8 mouse cellular contexts compared by ENCODE assay signal in genomic region chr7:45716952-45717917, GRCm38 (mm10). TPM values are rescaled to one million over a fixed set of nuclear protein-coding genes. Genes with fewer than 3 reads are reported as not detected.
DNase-seq lines count a peak whose midpoint lies in the region; ATAC-seq and TF ChIP-seq lines count a peak whose summit lies in the region.

No protein-coding gene starts in this region.

- peak overlapping the region; percentile 87 for H3K4me2 ChIP-seq in kidney, embryonic 15.5 days
- H3K4me2 ChIP-seq in hindbrain, embryonic 14.5 days (replicated peaks): peak overlapping the region; percentile 64
- peak overlapping the region; percentile 81 for H3K4me2 ChIP-seq in midbrain, embryonic 13.5 days (replicated peaks)

- DNase-seq in kidney, adult 18-20 months: no peak
- no peak for DNase-seq in hindbrain, embryonic 14.5 days (ENCODE audit: low spot score)
- no peak for DNase-seq in right cerebral cortex, adult 18-20 months
- DNase-seq in gastrocnemius, postnatal 4 days (ENCODE audit: low spot score in 2 of 2): no peak
- no peak for DNase-seq in natural killer cell, adult 2 months (ENCODE audit: low spot score in 2 of 2)

- peak overlapping the region; percentile 94 for H3K27ac ChIP-seq in kidney, embryonic 15.5 days
- peak overlapping the region; percentile 61 for H3K27ac ChIP-seq in cortical plate, adult 2 months (ENCODE audit: insufficient read depth, low read length)
- peak overlapping the region; percentile 93 for H3K27ac ChIP-seq in hindbrain, embryonic 14.5 days
- peak overlapping the region; percentile 90 for H3K27ac ChIP-seq in midbrain, embryonic 13.5 days

- H3K4me3 ChIP-seq in kidney, embryonic 15.5 days (replicated peaks): peak overlapping the region; percentile 75
- H3K4me3 ChIP-seq in cortical plate, adult 2 months (ENCODE audit: insufficient read depth, low read length): peak overlapping the region; percentile 82
- H3K4me3 ChIP-seq in hindbrain, embryonic 14.5 days (replicated peaks; ENCODE audit: low read length): peak overlapping the region; percentile 75
- H3K4me3 ChIP-seq in midbrain, embryonic 13.5 days (replicated peaks): peak overlapping the region; percentile 82

- H3K9me3 ChIP-seq in kidney, embryonic 15.5 days (replicated peaks): no peaks in the 10 kb centered on the region
- H3K9me3 ChIP-seq in hindbrain, embryonic 14.5 days (ENCODE audit: control insufficient read depth, low read length): no peaks in the 10 kb centered on the region
- H3K9me3 ChIP-seq in midbrain, embryonic 13.5 days: no peaks in the 10 kb centered on the region

- 9% methylated on average over 31 of the region's 31 CpGs for WGBS in kidney, embryonic 15.5 days
- WGBS in hindbrain, embryonic 14.5 days: 11% methylated on average over 31 of the region's 31 CpGs
- WGBS in midbrain, embryonic 13.5 days: 12% methylated on average over 31 of the region's 31 CpGs

- peak overlapping the region; percentile 83 for H3K9ac ChIP-seq in kidney, embryonic 15.5 days
- peak overlapping the region; percentile 86 for H3K9ac ChIP-seq in hindbrain, embryonic 14.5 days
- peak overlapping the region; percentile 91 for H3K9ac ChIP-seq in midbrain, embryonic 13.5 days (replicated peaks)

- peaks cover 49% of the 10 kb centered on the region for H3K36me3 ChIP-seq in kidney, embryonic 15.5 days
- peaks cover 45% of the 10 kb centered on the region for H3K36me3 ChIP-seq in hindbrain, embryonic 14.5 days (replicated peaks; ENCODE audit: control insufficient read depth, insufficient read depth)
- H3K36me3 ChIP-seq in midbrain, embryonic 13.5 days: peaks cover 45% of the 10 kb centered on the region

- TF ChIP-seq CTCF in cortical plate, adult 2 months (IDR thresholded peaks at IDR 0.05; ENCODE audit: extremely low read depth, insufficient read depth, low read length): no peak

- H3K27me3 ChIP-seq in kidney, embryonic 15.5 days: no peaks in the 10 kb centered on the region
- H3K27me3 ChIP-seq in hindbrain, embryonic 14.5 days (ENCODE audit: control insufficient read depth, insufficient read depth, low read length): no peaks in the 10 kb centered on the region
- H3K27me3 ChIP-seq in midbrain, embryonic 13.5 days: no peaks in the 10 kb centered on the region

- no peak for TF ChIP-seq POLR2A in cortical plate, adult 2 months (IDR thresholded peaks at IDR 0.05; ENCODE audit: extremely low read depth, insufficient read depth, low read length)

- peak; percentile 27 for ATAC-seq in kidney, embryonic 15.5 days (replicated peaks; ENCODE audit: low FRiP score)
- 0 out of 2 replicates have a peak, but pooled peaks have one; percentile 17 for ATAC-seq in hindbrain, embryonic 14.5 days (ENCODE audit: low FRiP score)
- peak; percentile 22 for ATAC-seq in midbrain, embryonic 13.5 days

- peaks cover 63% of the 10 kb centered on the region for H3K4me1 ChIP-seq in kidney, embryonic 15.5 days
- H3K4me1 ChIP-seq in cortical plate, adult 2 months (ENCODE audit: control insufficient read depth, insufficient read depth, low read length): peaks cover 5% of the 10 kb centered on the region; the same call in 1 of the 2 replicates
- H3K4me1 ChIP-seq in hindbrain, embryonic 14.5 days (replicated peaks; ENCODE audit: control insufficient read depth, insufficient read depth, low read length): peaks cover 38% of the 10 kb centered on the region
- H3K4me1 ChIP-seq in midbrain, embryonic 13.5 days (replicated peaks): peaks cover 56% of the 10 kb centered on the region

RNA-seq across cellular contexts. Expression of gene Sphk2, which starts 0.6 kb away (rescaled TPM):
- polyA plus RNA-seq in kidney, embryonic 15.5 days (2015; fragmentation: Nextera tagmentation; extraction: Ambion mirVana): 28.1 and 33.7 TPM in 2 replicates
- 22.5 and 23.5 TPM in 2 replicates for polyA plus RNA-seq in cortical plate, adult 2 months (2012; rRNA removed)
- polyA plus RNA-seq in hindbrain, embryonic 14.5 days (2014; fragmentation: Nextera tagmentation; extraction: Ambion mirVana): 16.7 and 20.0 TPM in 2 replicates
- 24.3 and 27.1 TPM in 2 replicates for polyA plus RNA-seq in midbrain, embryonic 13.5 days (2015; fragmentation: Nextera tagmentation; extraction: Ambion mirVana)
- total RNA-seq in gastrocnemius, postnatal 4 days (2021): 10 to 100 TPM; 17.4 to 17.9 TPM

RNA-seq across cellular contexts. Expression of gene Rpl18, which starts 2.0 kb away (rescaled TPM):
- polyA plus RNA-seq in kidney, embryonic 15.5 days (2015; fragmentation: Nextera tagmentation; extraction: Ambion mirVana): 1,132 and 1,166 TPM in 2 replicates
- 255 and 261 TPM in 2 replicates for polyA plus RNA-seq in cortical plate, adult 2 months (2012; rRNA removed)
- polyA plus RNA-seq in hindbrain, embryonic 14.5 days (2014; fragmentation: Nextera tagmentation; extraction: Ambion mirVana): 578 and 674 TPM in 2 replicates
- polyA plus RNA-seq in midbrain, embryonic 13.5 days (2015; fragmentation: Nextera tagmentation; extraction: Ambion mirVana): 643 and 684 TPM in 2 replicates
- total RNA-seq in gastrocnemius, postnatal 4 days (2021): 1,000 to 10,000 TPM in 1 of 2 experiments, 100 to 1,000 TPM in 1; 1,000 to 1,132 TPM

RNA-seq across cellular contexts. Expression of gene Fam83e, which starts 3.8 kb away (rescaled TPM):
- polyA plus RNA-seq in kidney, embryonic 15.5 days (2015; fragmentation: Nextera tagmentation; extraction: Ambion mirVana): 1.4 and 2.5 TPM in 2 replicates
- 0.19 and 0.21 TPM in 2 replicates for polyA plus RNA-seq in cortical plate, adult 2 months (2012; rRNA removed)
- 0.17 TPM in 1 of 2 replicates, not detected in the other for polyA plus RNA-seq in hindbrain, embryonic 14.5 days (2014; fragmentation: Nextera tagmentation; extraction: Ambion mirVana)
- polyA plus RNA-seq in midbrain, embryonic 13.5 days (2015; fragmentation: Nextera tagmentation; extraction: Ambion mirVana): 1.0 and 1.3 TPM in 2 replicates
- total RNA-seq in gastrocnemius, postnatal 4 days (2021): under 1 TPM; 0.34 to 0.52 TPM

RNA-seq across cellular contexts. Expression of gene Spaca4, which starts 8.4 kb away (rescaled TPM):
- not detected in 2 replicates for polyA plus RNA-seq in kidney, embryonic 15.5 days (2015; fragmentation: Nextera tagmentation; extraction: Ambion mirVana)
- polyA plus RNA-seq in cortical plate, adult 2 months (2012; rRNA removed): not detected in 2 replicates
- not detected in 2 replicates for polyA plus RNA-seq in hindbrain, embryonic 14.5 days (2014; fragmentation: Nextera tagmentation; extraction: Ambion mirVana)
- not detected in 2 replicates for polyA plus RNA-seq in midbrain, embryonic 13.5 days (2015; fragmentation: Nextera tagmentation; extraction: Ambion mirVana)
- not detected for total RNA-seq in gastrocnemius, postnatal 4 days (2021)

RNA-seq across cellular contexts. Expression of gene Dbp, which starts 12.3 kb away (rescaled TPM):
- 3.7 and 4.7 TPM in 2 replicates for polyA plus RNA-seq in kidney, embryonic 15.5 days (2015; fragmentation: Nextera tagmentation; extraction: Ambion mirVana)
- 251 and 257 TPM in 2 replicates for polyA plus RNA-seq in cortical plate, adult 2 months (2012; rRNA removed)
- polyA plus RNA-seq in hindbrain, embryonic 14.5 days (2014; fragmentation: Nextera tagmentation; extraction: Ambion mirVana): 3.5 and 3.9 TPM in 2 replicates
- 3.4 and 4.0 TPM in 2 replicates for polyA plus RNA-seq in midbrain, embryonic 13.5 days (2015; fragmentation: Nextera tagmentation; extraction: Ambion mirVana)
- total RNA-seq in gastrocnemius, postnatal 4 days (2021): 10 to 100 TPM; 22.1 to 26.9 TPM
